Mouse (Mus musculus): ENCODE data around the gene Rab43.
A peak's percentile ranks its signal among the peaks of the same experiment; 100 is the strongest.
"Not testable (repeated sequence)": the region's sequence is repeated elsewhere in the genome, so short reads cannot be mapped to it uniquely, and the experiment has no call there.

Rab43 gene

GRCm38 (mm10) chr6:87788266-87788895 is 23.6 kb downstream of the Rab43 start:
- DNase-seq (ENCODE audit: inconsistent age in 2 of 2, low spot score in 1 of 2), result peak in 1 of 2 experiments; percentile 20

DNA sequence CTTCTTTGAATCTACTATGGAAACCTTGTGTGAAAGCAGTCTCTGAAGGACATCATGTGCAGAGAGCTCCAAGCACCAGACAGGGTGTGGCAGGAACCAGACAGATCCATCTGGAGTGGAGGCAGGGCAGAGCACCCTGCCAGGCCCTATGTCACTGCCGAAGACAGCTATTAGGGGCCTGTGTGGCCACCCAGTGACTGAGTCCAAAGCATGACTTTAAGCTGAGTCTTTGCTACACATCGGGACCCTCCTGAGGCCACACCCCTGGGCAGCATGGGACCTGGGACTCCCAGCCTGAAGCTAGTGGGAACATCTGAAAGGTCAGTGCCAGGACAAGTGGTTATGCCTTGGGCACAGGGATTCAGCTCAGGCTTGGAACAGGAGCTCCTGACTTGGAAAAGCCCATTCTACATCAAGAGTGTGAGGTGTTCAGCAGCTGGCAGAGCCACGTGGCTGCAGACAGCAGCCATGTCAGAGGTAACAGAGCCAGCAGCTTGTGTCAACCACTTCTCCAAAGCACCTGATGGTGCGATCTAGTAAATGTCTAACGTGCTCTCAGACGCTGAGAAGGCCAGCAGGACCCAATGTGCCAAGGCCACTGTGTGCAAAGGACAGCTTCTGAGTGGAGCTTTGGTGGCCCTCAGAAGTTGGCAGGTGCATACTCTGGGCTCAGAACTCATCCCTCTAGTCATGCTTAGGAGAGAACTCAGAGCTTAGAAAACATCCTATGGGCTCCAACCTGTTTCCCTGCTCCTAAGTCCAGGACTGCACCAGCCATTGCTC is 24.7 kb downstream of the Rab43 start:
- no peak for DNase-seq (ENCODE audit: inconsistent age in 2 of 2, low spot score in 1 of 2)

GRCm38 (mm10) chr6:87786621-87787020 is 25.3 kb downstream of the Rab43 start:
- DNase-seq (ENCODE audit: inconsistent age in 2 of 2, low spot score in 1 of 2), result no peak

DNA sequence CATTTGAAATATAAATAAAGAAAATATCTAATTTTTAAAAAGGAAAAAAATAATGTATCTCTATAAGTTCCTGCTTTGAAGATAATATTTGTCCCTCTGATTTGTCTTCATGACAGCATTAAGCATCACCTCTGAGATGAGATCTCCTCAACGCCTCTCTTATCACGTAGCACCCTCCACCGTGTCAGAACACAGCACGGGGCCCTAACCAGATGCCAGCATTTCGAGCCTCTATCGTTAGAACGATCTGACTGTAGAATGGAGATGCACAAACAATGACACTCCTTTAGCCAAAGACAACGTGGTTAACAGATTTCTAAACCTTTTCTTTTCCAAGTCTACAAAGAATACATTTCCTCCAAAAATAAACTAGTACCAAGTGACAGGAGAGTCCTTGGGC is 27.9 kb downstream of the Rab43 start:
- DNase-seq (ENCODE audit: inconsistent age in 2 of 2, low spot score in 1 of 2), result no peak

DNA sequence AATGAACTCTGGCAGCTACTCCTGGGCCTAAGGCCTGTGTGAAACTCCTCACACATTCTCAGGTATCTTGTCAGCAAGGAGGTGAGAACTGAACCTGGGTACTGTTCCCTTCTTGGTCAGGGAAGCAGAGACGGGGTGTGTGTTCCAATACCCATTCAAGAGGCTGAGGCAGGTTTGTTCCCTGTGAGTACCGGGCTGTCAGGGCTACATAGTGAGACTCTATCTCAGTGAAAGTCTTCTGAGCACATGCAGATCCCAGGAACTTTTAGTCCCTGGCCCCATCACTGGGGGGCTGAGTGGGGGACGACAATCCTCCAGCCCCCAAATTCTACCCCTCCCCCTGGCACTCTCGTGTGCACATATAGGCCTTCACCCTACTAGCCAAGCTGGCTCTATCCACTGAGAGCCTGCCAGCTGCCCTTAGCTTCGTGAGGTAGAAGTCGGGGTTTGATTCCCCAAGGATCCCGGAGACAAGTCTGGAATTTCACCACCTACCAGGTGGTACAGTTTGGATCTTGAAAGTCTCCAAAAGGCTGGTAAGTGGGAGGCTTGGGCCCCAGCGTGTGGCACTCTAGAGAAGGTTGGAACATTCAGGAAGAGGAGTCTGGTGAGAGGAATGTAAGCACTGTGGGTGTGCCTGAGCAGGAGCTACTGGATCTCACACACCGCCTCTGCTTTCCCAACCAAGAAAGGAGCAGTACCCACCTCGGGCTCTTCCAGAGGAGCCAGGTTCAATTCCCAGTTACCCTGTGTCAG is 31.2 kb downstream of the Rab43 start:
- DNase-seq (ENCODE audit: inconsistent age in 2 of 2, low spot score in 1 of 2), result no peak

- DNase-seq (ENCODE audit: inconsistent age in 2 of 2, low spot score in 1 of 2), result peak in 1 of 2 experiments; percentile 42
These were observed 32.5 kb downstream of the Rab43 start for GRCm38 (mm10) chr6:87779174-87780165.

DNA sequence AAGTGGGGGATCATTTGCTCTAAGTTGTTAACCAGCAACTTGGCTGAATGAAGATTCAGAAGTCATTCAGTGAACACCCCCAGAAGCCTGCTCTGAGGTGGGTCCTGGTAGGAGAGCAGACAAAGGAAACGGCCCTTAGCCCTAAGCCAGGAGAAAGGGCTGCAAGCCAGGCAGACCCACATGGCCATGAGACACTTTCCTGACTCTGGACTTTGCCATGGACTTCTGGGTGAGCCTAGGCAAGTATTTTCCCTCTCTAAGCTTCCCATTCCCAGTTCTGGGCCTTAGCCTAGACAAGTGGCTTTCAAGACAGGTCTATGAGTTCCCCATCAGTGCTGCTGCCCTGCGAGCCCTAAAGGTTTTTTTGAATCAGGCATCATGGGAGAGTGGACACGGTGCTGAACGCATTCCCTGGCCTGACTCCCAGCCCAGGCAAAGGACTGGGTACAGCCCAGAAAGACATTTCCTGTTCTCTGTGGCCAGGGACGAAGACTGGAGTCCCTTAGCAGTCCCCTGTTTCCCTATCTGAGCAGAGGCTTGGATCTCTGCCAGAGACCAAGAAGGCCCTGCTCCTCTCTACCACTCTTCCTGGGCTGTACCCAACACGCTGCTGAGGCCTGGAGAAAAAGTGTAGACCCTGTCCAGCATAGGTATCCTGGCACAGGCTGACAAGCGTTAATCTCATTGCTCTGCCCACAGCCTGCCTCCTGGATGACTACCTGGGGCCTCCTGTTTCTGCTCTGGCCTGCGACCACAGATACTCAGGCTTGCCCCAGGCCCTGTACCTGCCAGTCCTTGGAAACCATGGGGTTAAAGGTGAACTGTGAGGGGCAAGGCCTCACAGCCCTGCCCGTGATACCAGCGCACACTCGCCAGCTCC is 33.4 kb downstream of the Rab43 start:
- DNase-seq (ENCODE audit: inconsistent age in 2 of 2, low spot score in 1 of 2), result no peak

GRCm38 (mm10) chr6:87777842-87778241 is 34.1 kb downstream of the Rab43 start, which contains the start of gene Gp9:
Gp9 (plus strand) TSS chr6:87778072.
- DNase-seq (ENCODE audit: inconsistent age in 2 of 2, low spot score in 1 of 2), result no peak

GRCm38 (mm10) chr6:87776663-87777062 is 35.3 kb downstream of the Rab43 start:
- no peak for DNase-seq (ENCODE audit: inconsistent age in 2 of 2, low spot score in 1 of 2)

GRCm38 (mm10) chr6:87775588-87776245 is 36.2 kb downstream of the Rab43 start:
- no peak for DNase-seq (ENCODE audit: inconsistent age in 2 of 2, low spot score in 1 of 2)

GRCm38 (mm10) chr6:87774909-87775308 is 37.1 kb downstream of the Rab43 start:
- DNase-seq (ENCODE audit: inconsistent age in 2 of 2, low spot score in 1 of 2), result no peak

GRCm38 (mm10) chr6:87774466-87774865 is 37.5 kb downstream of the Rab43 start:
- DNase-seq (ENCODE audit: inconsistent age in 2 of 2, low spot score in 1 of 2), result no peak

DNA sequence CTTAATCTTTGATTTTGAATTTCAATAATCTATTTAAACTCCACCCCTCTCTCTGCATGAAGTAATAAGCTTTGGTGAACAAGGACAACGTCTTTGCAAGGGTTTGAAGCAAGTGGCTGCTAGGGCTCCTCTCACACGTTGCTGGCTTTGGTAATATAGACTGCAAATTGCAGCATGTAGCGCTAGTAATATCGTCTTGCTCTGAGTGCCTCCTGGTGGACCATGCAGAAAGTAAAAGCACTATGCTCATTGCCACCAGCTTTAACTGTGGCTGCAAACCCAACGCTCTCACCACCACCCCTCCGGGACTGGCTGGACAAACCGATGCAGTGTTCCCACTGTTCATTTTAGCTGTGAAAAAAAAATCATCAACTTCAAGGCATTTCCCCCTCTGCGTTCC is 41.3 kb downstream of the Rab43 start:
- peak in 1 of 2 experiments; percentile 18 for DNase-seq (ENCODE audit: inconsistent age in 2 of 2, low spot score in 1 of 2)

DNA sequence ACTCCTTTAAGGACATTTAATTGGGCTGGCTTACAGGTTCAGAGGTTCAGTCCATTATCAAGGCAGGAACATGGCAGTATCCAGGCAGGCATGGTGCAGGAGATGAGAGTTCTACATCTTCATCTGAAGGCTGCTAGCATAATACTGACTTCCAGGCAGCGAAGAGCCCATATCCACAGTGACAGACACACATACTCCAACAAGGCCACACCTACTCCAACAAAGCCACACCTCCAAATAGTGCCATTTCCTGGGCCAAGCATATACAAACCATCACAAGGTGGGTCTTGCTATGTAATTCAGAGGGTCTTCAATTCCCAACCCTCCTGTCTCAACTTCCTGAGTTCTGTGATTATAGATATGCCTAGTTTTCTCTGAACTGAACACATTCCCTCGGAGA is 47.7 kb downstream of the Rab43 start:
- DNase-seq (ENCODE audit: inconsistent age in 2 of 2, low spot score in 1 of 2), result not testable (repeated sequence)

DNA sequence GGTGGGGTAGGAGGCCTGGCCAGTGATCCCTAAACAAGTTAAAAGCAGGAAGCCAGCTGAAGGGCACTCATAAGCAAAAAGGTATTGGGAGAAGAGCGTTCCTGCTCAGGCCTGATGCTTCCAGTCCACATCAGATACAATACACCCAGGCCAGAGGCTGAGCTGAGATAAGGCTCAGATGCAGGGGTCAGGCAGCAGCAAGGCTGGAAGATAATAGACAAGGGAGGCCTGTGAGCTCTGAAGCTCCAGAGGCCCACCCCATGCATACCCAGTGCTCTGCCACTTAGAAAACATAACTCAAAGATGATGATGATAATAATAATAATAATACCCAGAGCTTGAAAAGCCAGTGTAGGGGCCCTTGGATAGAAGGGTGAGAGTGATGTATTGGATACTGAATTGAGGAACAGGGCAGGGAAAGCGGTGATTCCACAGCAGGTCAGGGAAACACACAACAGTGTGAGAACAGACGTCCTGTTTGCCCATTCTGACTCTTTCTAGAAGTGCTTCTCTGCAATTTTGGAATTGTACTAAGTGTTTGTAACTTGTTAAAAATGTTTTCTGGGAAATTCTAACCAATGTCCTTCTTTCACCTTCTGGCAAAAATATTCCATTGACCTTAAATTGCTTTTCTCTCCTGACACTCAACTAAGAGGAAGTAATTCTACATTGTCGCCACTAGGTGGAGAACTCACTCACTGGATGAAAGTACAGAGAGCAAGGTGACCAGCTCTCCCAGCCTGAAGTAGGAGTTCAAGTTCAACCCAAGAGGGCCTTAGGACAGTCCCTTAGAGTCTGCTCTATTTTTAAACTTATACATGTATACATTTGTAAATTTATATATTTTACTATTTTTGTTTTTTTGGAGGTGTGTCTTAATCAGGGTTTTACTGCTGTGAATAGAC is 48.3 kb downstream of the Rab43 start:
- DNase-seq (ENCODE audit: inconsistent age in 2 of 2, low spot score in 1 of 2), result peak in 1 of 2 experiments; percentile 71

- no peak for DNase-seq (ENCODE audit: inconsistent age in 2 of 2, low spot score in 1 of 2)
These were observed 49.8 kb downstream of the Rab43 start for GRCm38 (mm10) chr6:87762161-87762560.

DNA sequence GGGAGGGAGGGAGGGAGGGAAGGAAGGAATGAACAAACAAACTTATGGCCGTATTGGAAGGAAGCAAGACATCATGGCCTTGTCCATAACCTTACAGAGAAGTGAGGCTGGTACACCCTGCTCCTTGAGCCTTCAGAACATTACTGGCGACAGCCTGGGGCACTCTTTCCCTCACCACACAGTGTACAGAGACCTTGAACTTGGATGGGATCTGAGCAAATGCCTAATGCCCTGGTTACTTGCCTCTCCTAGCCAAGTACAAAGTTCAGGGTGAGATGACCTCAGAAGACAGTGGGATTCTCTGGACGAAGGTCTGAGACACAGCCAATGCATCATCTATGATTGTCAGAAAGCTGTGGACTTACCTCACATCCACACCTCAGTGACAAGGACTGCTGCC is 52.1 kb downstream of the Rab43 start:
- peak; percentile 34 for DNase-seq (ENCODE audit: inconsistent age in 2 of 2, low spot score in 1 of 2)

DNA sequence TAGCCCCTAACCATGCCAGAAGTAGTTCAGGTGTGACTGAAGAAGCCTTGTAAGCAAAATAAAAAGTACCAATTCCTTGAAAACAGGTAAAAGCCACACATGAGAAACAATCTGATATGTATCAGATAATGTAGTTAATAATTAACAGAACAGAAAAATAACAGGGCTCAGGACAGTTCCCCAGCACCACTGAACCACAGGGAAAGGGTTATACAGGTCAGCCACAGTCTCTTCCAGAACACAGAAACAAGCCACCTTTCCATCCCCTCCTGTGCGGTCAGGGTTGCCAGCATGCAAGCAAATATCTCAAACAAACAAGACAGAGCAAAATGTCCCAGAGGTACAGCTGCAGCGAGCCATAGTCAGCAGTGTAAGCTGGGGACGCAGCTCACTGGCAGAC is 52.6 kb downstream of the Rab43 start:
- DNase-seq (ENCODE audit: inconsistent age in 2 of 2, low spot score in 1 of 2), result no peak
